Mouse (Mus musculus) testis, adult 2 months (tissue): ENCODE measurements around the gene Gak. TPM values are rescaled to one million over a fixed set of nuclear protein-coding genes. Genes with fewer than 3 reads are reported as not detected.

Source experiments
- H3K27ac ChIP-seq: fragments of 200-500 bp; 2 replicates; pipeline ENCODE4 v1.5.1; 2012; ENCODE audit warnings: low read depth, low read length; ENCODE audit not compliant: control insufficient read depth, insufficient read depth
- H3K27me3 ChIP-seq: fragments of 200-500 bp; 2 replicates; pipeline ENCODE4 v1.6.1; 2012; ENCODE audit warnings: mild to moderate bottlenecking, low read length, moderate library complexity; ENCODE audit not compliant: control insufficient read depth, insufficient read depth
- H3K36me3 ChIP-seq: fragments of 200-500 bp; 2 replicates; pipeline ENCODE4 v1.6.1; 2012; ENCODE audit warnings: mild to moderate bottlenecking, low read length; ENCODE audit not compliant: control insufficient read depth, insufficient read depth
- H3K4me1 ChIP-seq: fragments of 200-500 bp; 2 replicates; pipeline ENCODE4 v1.6.1; 2012; ENCODE audit warnings: low read length; ENCODE audit not compliant: control insufficient read depth, insufficient read depth
- H3K4me3 ChIP-seq: fragments of 200-500 bp; 2 replicates; pipeline ENCODE4 v1.5.1; 2012; ENCODE audit warnings: low read depth, mild to moderate bottlenecking, low read length, moderate library complexity, mixed read lengths; ENCODE audit not compliant: control insufficient read depth
- CTCF ChIP-seq: fragments of 200-500 bp; IDR thresholded peaks from 2 replicates; pipeline ENCODE4 v1.5.1; 2012; ENCODE audit warnings: low read depth, mild to moderate bottlenecking, inconsistent platforms, low read length, moderate library complexity; ENCODE audit not compliant: control insufficient read depth, insufficient read depth, insufficient replicate concordance
- POLR2A ChIP-seq: fragments of 200-500 bp; IDR thresholded peaks from 2 replicates; pipeline ENCODE4 v1.6.1; 2012; ENCODE audit warnings: low read depth, mild to moderate bottlenecking, inconsistent platforms, low read length, moderate library complexity; ENCODE audit not compliant: control insufficient read depth
- polyA plus RNA-seq: library from polyadenylated mRNA; depleted of rRNA; stranded (reverse); fragments of >200 nt; gene quantifications from 2 replicates; pipeline ENCODE4 v1.2.3, GENCODE M21; 2012; rRNA removed

Gene Gak
- polyA plus RNA-seq, 1 experiment: 36.8 TPM

DNA sequence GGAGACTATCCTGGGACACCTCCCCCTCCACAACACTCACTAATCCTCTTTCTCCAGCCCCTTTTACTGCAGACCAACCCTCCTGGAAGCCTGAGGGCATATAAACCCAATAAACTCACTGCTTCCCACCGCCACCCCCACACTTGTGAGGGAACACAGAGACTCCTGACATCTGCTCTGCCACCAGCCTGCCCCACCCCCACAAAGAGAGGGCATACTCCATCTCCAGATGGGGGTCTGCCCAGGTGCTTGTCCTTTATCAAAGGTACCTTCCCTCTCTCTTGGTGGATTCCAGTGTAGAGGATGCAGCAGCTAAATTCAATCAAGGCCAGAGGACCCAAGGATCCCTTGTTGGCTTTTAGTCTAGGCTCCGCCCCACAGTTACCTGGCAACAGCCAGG lies 108.5 kb downstream of the Gak start:
- Histone ChIP-seq H3K4me1 (no peaks in the 10 kb centered on the region), H3K27ac (no peak overlapping the region), H3K36me3 (no peaks in the 10 kb centered on the region), H3K4me3 (no peak overlapping the region), H3K27me3 (no peaks in the 10 kb centered on the region)
- no peak for TF ChIP-seq POLR2A

DNA sequence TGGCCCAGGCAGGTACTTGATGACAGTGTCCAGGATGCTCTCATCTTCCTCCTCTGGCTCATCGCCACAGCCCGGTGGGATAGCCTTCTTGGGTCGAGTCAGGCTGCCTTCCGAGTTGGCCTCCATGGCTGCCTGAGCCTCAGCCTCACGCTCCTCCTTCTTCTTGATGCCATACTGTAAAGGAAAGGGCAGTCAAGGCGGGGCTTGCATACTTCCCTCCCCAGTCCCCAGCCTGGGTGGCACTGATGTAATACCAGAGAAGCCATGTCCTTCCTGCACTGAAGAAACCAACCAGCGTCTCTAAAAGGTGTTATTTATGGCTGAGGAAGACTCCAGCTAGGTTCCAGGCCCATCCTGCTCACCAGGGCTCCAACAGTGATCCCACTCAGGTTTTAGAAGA lies 109.4 kb downstream of the Gak start:
- no peak overlapping the region for H3K27ac ChIP-seq
- no peak for TF ChIP-seq CTCF
- TF ChIP-seq POLR2A: no peak

More for the DNA sequence above, 109.4 kb downstream of the Gak start:
- Histone ChIP-seq H3K27me3 (no peaks in the 10 kb centered on the region), H3K4me1 (no peaks in the 10 kb centered on the region), H3K4me3 (no peak overlapping the region), H3K36me3 (no peaks in the 10 kb centered on the region)

Other genes with a start within 250 kb of the Gak start
- 0.02 TPM in 2 replicates for gene Pde6b, start 241.4 kb downstream of the Gak start, polyA plus RNA-seq
- gene Atp5k, start 195.3 kb downstream of the Gak start, polyA plus RNA-seq: 42.3 and 46.1 TPM in 2 replicates
- gene Mfsd7a, start 180.9 kb downstream of the Gak start, polyA plus RNA-seq: 0.17 and 0.41 TPM in 2 replicates
- gene Pcgf3, start 168.5 kb downstream of the Gak start, polyA plus RNA-seq: 3.5 and 4.3 TPM in 2 replicates
- gene Cplx1, start 79.7 kb downstream of the Gak start, polyA plus RNA-seq: 0.69 and 1.1 TPM in 2 replicates
- 128 and 145 TPM in 2 replicates for gene Tmem175, start within 50 bp of the Gak start, polyA plus RNA-seq
- 3.6 and 3.8 TPM in 2 replicates for gene Idua, start 30.6 kb upstream of the Gak start, polyA plus RNA-seq
- 4.7 and 4.8 TPM in 2 replicates for gene Dgkq, start 39.9 kb upstream of the Gak start, polyA plus RNA-seq
- 0.04 and 0.09 TPM in 2 replicates for gene Slc26a1, start 45.8 kb upstream of the Gak start, polyA plus RNA-seq
- 28.9 and 34.7 TPM in 2 replicates for gene Fgfrl1, start 62.6 kb upstream of the Gak start, polyA plus RNA-seq
- 11.6 and 16.4 TPM in 2 replicates for gene Rnf212, start 145.2 kb upstream of the Gak start, polyA plus RNA-seq
- not detected in 2 replicates for gene Tmed11, start 165.6 kb upstream of the Gak start, polyA plus RNA-seq
- gene Vmn2r8, start 179.1 kb upstream of the Gak start, polyA plus RNA-seq: 0.01 TPM in 1 of 2 replicates, not detected in the other
- not detected in 2 replicates for gene Vmn2r9, start 222.8 kb upstream of the Gak start, polyA plus RNA-seq